Mouse (Mus musculus) liver, adult 2 months (tissue): ENCODE measurements around the gene Ttll6. TPM values are rescaled to one million over a fixed set of nuclear protein-coding genes. Genes with fewer than 3 reads are reported as not detected.

Experiments used
- DNase-seq: peaks from one replicate; pipeline ENCODE4 v3.0.0-alpha.2; 2011; ENCODE audit warnings: low read depth, low spot score; ENCODE audit errors: extremely low read depth
- H3K27ac ChIP-seq: fragments of 200-500 bp; replicated peaks from 2 replicates; pipeline ENCODE4 v1.5.1; 2012; ENCODE audit warnings: low read depth, mild to moderate bottlenecking, control low read depth, inconsistent platforms, low read length; ENCODE audit not compliant: insufficient read depth
- H3K27me3 ChIP-seq: fragments of 200-500 bp; 2 replicates; pipeline ENCODE4 v1.6.1; 2012; ENCODE audit warnings: mild to moderate bottlenecking, moderate library complexity, low read length, inconsistent platforms; ENCODE audit not compliant: control insufficient read depth, insufficient read depth
- H3K36me3 ChIP-seq: fragments of 200-500 bp; 2 replicates; pipeline ENCODE4 v1.6.1; 2012; ENCODE audit warnings: low read length, inconsistent platforms; ENCODE audit not compliant: control insufficient read depth, insufficient read depth
- H3K4me1 ChIP-seq: fragments of 200-500 bp; 2 replicates; pipeline ENCODE4 v1.6.1; 2011; ENCODE audit warnings: low read length; ENCODE audit not compliant: control insufficient read depth, insufficient read depth
- H3K4me3 ChIP-seq: fragments of 200-500 bp; 2 replicates; pipeline ENCODE4 v1.5.1; 2011; ENCODE audit warnings: low read depth, mild to moderate bottlenecking, control low read depth, low read length, moderate library complexity; ENCODE audit not compliant: insufficient read depth
- H3K79me2 ChIP-seq: fragments of 200-500 bp; 2 replicates; pipeline ENCODE4 v1.6.1; 2012; ENCODE audit warnings: inconsistent platforms, mild to moderate bottlenecking, low read length, moderate library complexity; ENCODE audit not compliant: control insufficient read depth, insufficient read depth
- H3K9ac ChIP-seq: fragments of 200-500 bp; 2 replicates; pipeline ENCODE4 v1.6.1; 2012; ENCODE audit warnings: low read depth, mild to moderate bottlenecking, control low read depth, inconsistent platforms, low read length
- CTCF ChIP-seq: fragments of 200-500 bp; IDR thresholded peaks from 2 replicates; pipeline ENCODE4 v1.5.1; 2011; ENCODE audit warnings: low read depth, low read length, control low read depth
- POLR2A ChIP-seq: fragments of 200-500 bp; IDR thresholded peaks from 2 replicates; pipeline ENCODE4 v1.6.1; 2011; ENCODE audit warnings: low read length, control low read depth; ENCODE audit not compliant: insufficient read depth; ENCODE audit errors: extremely low read depth
- WGBS: fragments of 180-500 bp; shearing (Covaris S2); methylation state at CpG from one replicate; pipeline ENCODE4 v1.1.7; 2018; 5-methylcytosine and 5-hydroxymethylcytosine counted together
- polyA plus RNA-seq: library from polyadenylated mRNA; depleted of rRNA; stranded (reverse); fragments of >200 nt; gene quantifications from 2 replicates; pipeline ENCODE4 v1.2.3, GENCODE M21; 2012
- total RNA-seq: library from RNA; depleted of rRNA; stranded (reverse); fragments of >200 nt; gene quantifications from 2 replicates; pipeline ENCODE4 v1.2.3, GENCODE M21; 2014

Gene Ttll6
- total and polyA plus RNA-seq, 2 experiments = not detected

GRCm38 (mm10) chr11:96194961-96195640, 61.5 kb downstream of the Ttll6 start:
- no peak for DNase-seq
- WGBS = 11% methylated on average over 11 of the region's 11 CpGs
- H3K4me3 ChIP-seq = no peak overlapping the region
- no peaks in the 10 kb centered on the region for H3K79me2 ChIP-seq
- no peaks in the 10 kb centered on the region for H3K36me3 ChIP-seq
- no peaks in the 10 kb centered on the region for H3K4me1 ChIP-seq
- TF ChIP-seq POLR2A (no peak), CTCF (no peak)
- no peak overlapping the region for H3K27ac ChIP-seq
- no peak overlapping the region for H3K9ac ChIP-seq
- H3K27me3 ChIP-seq = peaks cover 19% of the 10 kb centered on the region

- Histone ChIP-seq H3K9ac (no peak overlapping the region), H3K79me2 (no peaks in the 10 kb centered on the region), H3K4me1 (no peaks in the 10 kb centered on the region), H3K4me3 (no peak overlapping the region), H3K27ac (no peak overlapping the region), H3K36me3 (no peaks in the 10 kb centered on the region), H3K27me3 (peaks cover 19% of the 10 kb centered on the region)
- 6% methylated on average over 20 of the region's 20 CpGs for WGBS
- DNase-seq = no peak
- TF ChIP-seq POLR2A (no peak), CTCF (no peak)
These were observed 62.2 kb downstream of the Ttll6 start for GRCm38 (mm10) chr11:96195769-96196280.

GRCm38 (mm10) chr11:96198642-96199041, 65.1 kb downstream of the Ttll6 start:
- Histone ChIP-seq H3K27me3 (peaks cover 31% of the 10 kb centered on the region), H3K4me3 (no peak overlapping the region), H3K4me1 (no peaks in the 10 kb centered on the region), H3K9ac (no peak overlapping the region), H3K27ac (no peak overlapping the region), H3K79me2 (no peaks in the 10 kb centered on the region), H3K36me3 (no peaks in the 10 kb centered on the region)
- peak; percentile 7 for DNase-seq
- TF ChIP-seq POLR2A (no peak), CTCF (peak; percentile 56)
- WGBS = 4% methylated on average over 12 of the region's 12 CpGs

- DNase-seq = no peak
- no peaks in the 10 kb centered on the region for H3K36me3 ChIP-seq
- WGBS = 8% methylated on average over 22 of the region's 22 CpGs
- H3K9ac ChIP-seq = no peak overlapping the region
- H3K4me3 ChIP-seq = no peak overlapping the region
- TF ChIP-seq CTCF (no peak), POLR2A (no peak)
- H3K27me3 ChIP-seq = peaks cover 36% of the 10 kb centered on the region
- no peaks in the 10 kb centered on the region for H3K79me2 ChIP-seq
- H3K4me1 ChIP-seq = no peaks in the 10 kb centered on the region
- no peak overlapping the region for H3K27ac ChIP-seq
These were observed 65.8 kb downstream of the Ttll6 start for GRCm38 (mm10) chr11:96199181-96200086.

- Histone ChIP-seq H3K36me3 (no peaks in the 10 kb centered on the region), H3K79me2 (no peaks in the 10 kb centered on the region), H3K27me3 (peaks cover 31% of the 10 kb centered on the region), H3K27ac (no peak overlapping the region), H3K4me1 (no peaks in the 10 kb centered on the region), H3K4me3 (no peak overlapping the region), H3K9ac (no peak overlapping the region)
- DNase-seq = no peak
- no peak for TF ChIP-seq CTCF
- TF ChIP-seq POLR2A = no peak
- WGBS = 6% methylated on average over 14 of the region's 14 CpGs
These were observed 66.6 kb downstream of the Ttll6 start for GRCm38 (mm10) chr11:96200183-96200655.
